Mouse (Mus musculus) bone marrow macrophage, adult 2 months (primary cell): ENCODE data around the gene Helq.

Experiments
- CTCF ChIP-seq: IDR thresholded peaks from 2 replicates; pipeline ENCODE4 v1.5.1; 2012; ENCODE audit warnings: low read depth, mild to moderate bottlenecking, low read length, moderate library complexity
- POLR2A ChIP-seq: IDR thresholded peaks from 2 replicates; pipeline ENCODE4 v1.6.1; 2012; ENCODE audit warnings: mild to moderate bottlenecking, low read depth, low read length, borderline replicate concordance

- TF ChIP-seq CTCF: no peak
- no peak for TF ChIP-seq POLR2A
Measured at GRCm38 (mm10) chr5:100822826-100823225, 24.4 kb upstream of the Helq start.
